Mouse (Mus musculus): ENCODE data around the gene Efhd1. TPM values are rescaled to one million over a fixed set of nuclear protein-coding genes. Genes with fewer than 3 reads are reported as not detected.

Efhd1 gene
- polyA plus RNA-seq, 1 experiment from 2014 or later, result 0.43 TPM

DNA sequence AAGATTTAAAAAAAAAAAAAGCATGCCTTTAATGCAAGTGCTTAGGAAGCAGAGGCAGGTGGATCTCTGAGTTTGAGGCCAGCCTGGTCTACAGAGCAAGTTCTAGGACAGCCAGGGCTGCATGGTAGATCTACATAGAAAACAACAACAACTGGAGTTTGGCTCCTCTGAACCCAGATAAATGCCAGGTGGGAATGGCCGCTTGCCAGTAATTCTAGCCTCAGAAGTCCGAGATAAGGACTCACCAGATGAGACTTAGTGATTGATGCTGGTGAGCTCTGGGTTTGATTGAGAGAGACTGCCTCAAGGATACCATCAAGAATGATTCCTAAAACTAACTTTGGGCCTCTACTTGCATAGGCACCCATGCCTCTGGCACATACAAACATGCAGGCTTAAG lies 86.4 kb downstream of the Efhd1 start:
- WGBS, result 73% methylated on average over 2 of the region's 2 CpGs
- Histone ChIP-seq H3K27ac (no peak overlapping the region), H3K4me1 (replicated peaks) (no peaks in the 10 kb centered on the region), H3K9ac (replicated peaks) (no peak overlapping the region), H3K4me2 (no peak overlapping the region), H3K4me3 (replicated peaks) (no peak overlapping the region), H3K9me3 (no peaks in the 10 kb centered on the region), H3K27me3 (no peaks in the 10 kb centered on the region), H3K36me3 (peaks cover 27% of the 10 kb centered on the region; the same call in 1 of the 2 replicates)
- no peak for ATAC-seq (ENCODE audit: insufficient number of reproducible peaks, insufficient read depth, low FRiP score, low TSS enrichment, low read depth)

GRCm38 (mm10) chr1:87360276-87360675 lies 96.1 kb downstream of the Efhd1 start:
- H3K27ac ChIP-seq, result no peak overlapping the region
- H3K4me1 ChIP-seq (replicated peaks), result no peaks in the 10 kb centered on the region
- no peaks in the 10 kb centered on the region for H3K27me3 ChIP-seq
- peaks cover 19% of the 10 kb centered on the region for H3K36me3 ChIP-seq
- no peaks in the 10 kb centered on the region for H3K9me3 ChIP-seq
- 82% methylated on average over 1 of the region's 1 CpGs for WGBS
- H3K4me2 ChIP-seq, result no peak overlapping the region
- H3K4me3 ChIP-seq (replicated peaks), result no peak overlapping the region
- no peak for ATAC-seq (ENCODE audit: insufficient number of reproducible peaks, insufficient read depth, low FRiP score, low TSS enrichment, low read depth)
- no peak overlapping the region for H3K9ac ChIP-seq (replicated peaks)

Other genes starting within 250 kb of the Efhd1 start
- gene Alppl2, start 174.4 kb upstream of the Efhd1 start, polyA plus RNA-seq (2016; fragmentation: Nextera tagmentation; extraction: Ambion mirVana), result not detected in 2 replicates
- gene Alpi, start 162.8 kb upstream of the Efhd1 start, polyA plus RNA-seq (2016; fragmentation: Nextera tagmentation; extraction: Ambion mirVana), result not detected in 2 replicates
- gene Akp3, start 139.4 kb upstream of the Efhd1 start, polyA plus RNA-seq (2016; fragmentation: Nextera tagmentation; extraction: Ambion mirVana), result not detected in 2 replicates
- 0.29 and 0.56 TPM in 2 replicates for gene Ecel1, start 107.8 kb upstream of the Efhd1 start, polyA plus RNA-seq (2016; fragmentation: Nextera tagmentation; extraction: Ambion mirVana)
- not detected in 2 replicates for gene Prss56, start 81.0 kb upstream of the Efhd1 start, polyA plus RNA-seq (2016; fragmentation: Nextera tagmentation; extraction: Ambion mirVana)
- 1.7 and 3.0 TPM in 2 replicates for gene Chrnd, start 73.8 kb upstream of the Efhd1 start, polyA plus RNA-seq (2016; fragmentation: Nextera tagmentation; extraction: Ambion mirVana)
- 10.4 and 11.8 TPM in 2 replicates for gene Chrng, start 59.7 kb upstream of the Efhd1 start, polyA plus RNA-seq (2016; fragmentation: Nextera tagmentation; extraction: Ambion mirVana)
- gene Eif4e2, start 50.4 kb upstream of the Efhd1 start, polyA plus RNA-seq (2016; fragmentation: Nextera tagmentation; extraction: Ambion mirVana), result 170 and 171 TPM in 2 replicates
- 57.5 and 62.5 TPM in 2 replicates for gene Gigyf2, start 62.6 kb downstream of the Efhd1 start, polyA plus RNA-seq (2016; fragmentation: Nextera tagmentation; extraction: Ambion mirVana)
- 1.8 and 3.5 TPM in 2 replicates for gene Kcnj13, start 130.4 kb downstream of the Efhd1 start, polyA plus RNA-seq (2016; fragmentation: Nextera tagmentation; extraction: Ambion mirVana)
- 0.99 and 5.5 TPM in 2 replicates for gene Snorc, start 205.9 kb downstream of the Efhd1 start, polyA plus RNA-seq (2016; fragmentation: Nextera tagmentation; extraction: Ambion mirVana)
- gene Neu2, start 245.5 kb downstream of the Efhd1 start, polyA plus RNA-seq (2016; fragmentation: Nextera tagmentation; extraction: Ambion mirVana), result 0.18 TPM in 1 of 2 replicates, not detected in the other

Measured in limb, embryonic 12.5 days (tissue).